Mouse (Mus musculus) liver, embryonic 12.5 days (tissue): ENCODE measurements around the gene 2410004P03Rik. TPM values are rescaled to one million over a fixed set of nuclear protein-coding genes. Genes with fewer than 3 reads are reported as not detected.
A peak's percentile ranks its signal among the peaks of the same experiment; 100 is the strongest.
"Not testable (repeated sequence)": the region's sequence is repeated elsewhere in the genome, so short reads cannot be mapped to it uniquely, and the experiment has no call there.

Experiments used
- ATAC-seq: fragments of 200-750 bp; cut with Nextera tagmentation; 2 replicates; pipeline ENCODE4 v1.8.0; 2017; ENCODE audit warnings: moderate number of reproducible peaks, mild to moderate bottlenecking, moderate library complexity
- H3K27ac ChIP-seq: fragments of 300-500 bp; sonication (generic); 2 replicates; pipeline ENCODE4 v1.5.1; 2016; ENCODE audit warnings: mild to moderate bottlenecking
- H3K27me3 ChIP-seq: fragments of 300-500 bp; sonication (generic); replicated peaks from 2 replicates; pipeline ENCODE4 v1.6.1; 2016; ENCODE audit warnings: mild to moderate bottlenecking, moderate library complexity
- H3K36me3 ChIP-seq: fragments of 300-500 bp; sonication (generic); 2 replicates; pipeline ENCODE4 v1.6.1; 2016; ENCODE audit warnings: mild to moderate bottlenecking, moderate library complexity
- H3K4me1 ChIP-seq: fragments of 300-500 bp; sonication (generic); 2 replicates; pipeline ENCODE4 v1.6.1; 2016
- H3K4me2 ChIP-seq: fragments of 300-500 bp; sonication (generic); 2 replicates; pipeline ENCODE4 v1.6.1; 2016; ENCODE audit warnings: mild to moderate bottlenecking, moderate library complexity
- H3K4me3 ChIP-seq: fragments of 300-500 bp; sonication (generic); 2 replicates; pipeline ENCODE4 v1.5.1; 2016; ENCODE audit warnings: mild to moderate bottlenecking, moderate library complexity
- H3K9ac ChIP-seq: fragments of 300-500 bp; sonication (generic); 2 replicates; pipeline ENCODE4 v1.6.1; 2016; ENCODE audit warnings: mild to moderate bottlenecking, moderate library complexity
- H3K9me3 ChIP-seq: fragments of 300-500 bp; sonication (generic); replicated peaks from 2 replicates; pipeline ENCODE4 v1.6.1; 2016; ENCODE audit warnings: mild to moderate bottlenecking, moderate library complexity
- WGBS: fragments of 180-500 bp; shearing (Covaris S2); methylation state at CpG from one replicate; pipeline ENCODE4 v1.1.7; 2016; ENCODE audit not compliant: insufficient replicate concordance; 5-methylcytosine and 5-hydroxymethylcytosine counted together
- polyA plus RNA-seq: library from polyadenylated mRNA; unstranded; fragments of >200 nt; fragmentation: Nextera tagmentation; extraction: Ambion mirVana; gene quantifications from 2 replicates; pipeline ENCODE4 v1.2.1, GENCODE M21; 2016

Gene 2410004P03Rik
- polyA plus RNA-seq, 1 experiment from 2014 or later = not detected

- no peaks in the 10 kb centered on the region for H3K27me3 ChIP-seq
- H3K27ac ChIP-seq = no peak overlapping the region
- no peaks in the 10 kb centered on the region for H3K4me1 ChIP-seq
- WGBS = 33% methylated on average over 2 of the region's 2 CpGs
- H3K4me2 ChIP-seq = no peak overlapping the region
- H3K36me3 ChIP-seq = no peaks in the 10 kb centered on the region
- H3K4me3 ChIP-seq = no peak overlapping the region
- no peaks in the 10 kb centered on the region for H3K9me3 ChIP-seq
- no peak overlapping the region for H3K9ac ChIP-seq
- ATAC-seq = no peak
Measured at GRCm38 (mm10) chr12:17039415-17039814, 27.9 kb upstream of the 2410004P03Rik start.

GRCm38 (mm10) chr12:17038246-17038645 is 26.7 kb upstream of the 2410004P03Rik start:
- no peak overlapping the region for H3K4me2 ChIP-seq
- H3K4me1 ChIP-seq = no peaks in the 10 kb centered on the region
- H3K4me3 ChIP-seq = no peak overlapping the region
- ATAC-seq = no peak
- H3K27ac ChIP-seq = no peak overlapping the region
- no peaks in the 10 kb centered on the region for H3K27me3 ChIP-seq
- WGBS = 68% methylated on average over 6 of the region's 6 CpGs
- no peaks in the 10 kb centered on the region for H3K36me3 ChIP-seq
- no peak overlapping the region for H3K9ac ChIP-seq
- no peaks in the 10 kb centered on the region for H3K9me3 ChIP-seq

- Histone ChIP-seq H3K4me3 (no peak overlapping the region), H3K27me3 (no peaks in the 10 kb centered on the region), H3K9me3 (no peaks in the 10 kb centered on the region), H3K4me1 (no peaks in the 10 kb centered on the region), H3K27ac (no peak overlapping the region), H3K9ac (no peak overlapping the region), H3K36me3 (no peaks in the 10 kb centered on the region), H3K4me2 (no peak overlapping the region)
- 54% methylated on average over 14 of the region's 14 CpGs for WGBS
- no peak for ATAC-seq
Measured at GRCm38 (mm10) chr12:17037053-17037610, 25.6 kb upstream of the 2410004P03Rik start.

- Histone ChIP-seq H3K27ac (no peak overlapping the region), H3K4me3 (no peak overlapping the region), H3K36me3 (no peaks in the 10 kb centered on the region), H3K4me2 (no peak overlapping the region), H3K27me3 (no peaks in the 10 kb centered on the region), H3K4me1 (no peaks in the 10 kb centered on the region), H3K9me3 (no peaks in the 10 kb centered on the region), H3K9ac (no peak overlapping the region)
- 39% methylated on average over 9 of the region's 9 CpGs for WGBS
- no peak for ATAC-seq
Measured at GRCm38 (mm10) chr12:17036532-17036931, 25.0 kb upstream of the 2410004P03Rik start.

GRCm38 (mm10) chr12:17035128-17035527 is 23.6 kb upstream of the 2410004P03Rik start:
- H3K36me3 ChIP-seq = no peaks in the 10 kb centered on the region
- H3K4me3 ChIP-seq = no peak overlapping the region
- ATAC-seq = no peak
- no peak overlapping the region for H3K4me2 ChIP-seq
- 45% methylated on average over 2 of the region's 2 CpGs for whole genome bisulfite sequencing
- no peaks in the 10 kb centered on the region for H3K4me1 ChIP-seq
- H3K27me3 ChIP-seq = no peaks in the 10 kb centered on the region
- no peak overlapping the region for H3K27ac ChIP-seq
- no peak overlapping the region for H3K9ac ChIP-seq
- no peaks in the 10 kb centered on the region for H3K9me3 ChIP-seq

- Histone ChIP-seq H3K27ac (no peak overlapping the region), H3K9ac (no peak overlapping the region), H3K4me3 (no peak overlapping the region), H3K36me3 (no peaks in the 10 kb centered on the region), H3K4me2 (no peak overlapping the region), H3K4me1 (no peaks in the 10 kb centered on the region), H3K27me3 (no peaks in the 10 kb centered on the region), H3K9me3 (no peaks in the 10 kb centered on the region)
- WGBS = 67% methylated on average over 5 of the region's 5 CpGs
- ATAC-seq = no peak
Measured at GRCm38 (mm10) chr12:17034671-17035070, 23.1 kb upstream of the 2410004P03Rik start.

GRCm38 (mm10) chr12:17033464-17033841 is 21.9 kb upstream of the 2410004P03Rik start:
- no peaks in the 10 kb centered on the region for H3K9me3 ChIP-seq
- WGBS = 65% methylated on average over 9 of the region's 9 CpGs
- H3K9ac ChIP-seq = no peak overlapping the region
- H3K4me1 ChIP-seq = no peaks in the 10 kb centered on the region
- no peak for ATAC-seq
- no peaks in the 10 kb centered on the region for H3K27me3 ChIP-seq
- H3K36me3 ChIP-seq = no peaks in the 10 kb centered on the region
- no peak overlapping the region for H3K4me2 ChIP-seq
- H3K4me3 ChIP-seq = no peak overlapping the region
- H3K27ac ChIP-seq = no peak overlapping the region

- Histone ChIP-seq H3K4me3 (no peak overlapping the region), H3K9ac (no peak overlapping the region), H3K9me3 (no peaks in the 10 kb centered on the region), H3K4me1 (no peaks in the 10 kb centered on the region), H3K4me2 (no peak overlapping the region), H3K27me3 (no peaks in the 10 kb centered on the region), H3K27ac (no peak overlapping the region), H3K36me3 (no peaks in the 10 kb centered on the region)
- no peak for ATAC-seq
- WGBS = 32% methylated on average over 13 of the region's 13 CpGs
Measured at GRCm38 (mm10) chr12:17032694-17033463, 21.4 kb upstream of the 2410004P03Rik start.

- Histone ChIP-seq H3K4me1 (no peaks in the 10 kb centered on the region), H3K36me3 (no peaks in the 10 kb centered on the region), H3K27ac (no peak overlapping the region), H3K4me2 (no peak overlapping the region), H3K4me3 (no peak overlapping the region), H3K27me3 (no peaks in the 10 kb centered on the region), H3K9ac (no peak overlapping the region), H3K9me3 (no peaks in the 10 kb centered on the region)
- 69% methylated on average over 6 of the region's 6 CpGs for WGBS
- no peak for ATAC-seq
Measured at GRCm38 (mm10) chr12:17024554-17025110, 13.1 kb upstream of the 2410004P03Rik start.

GRCm38 (mm10) chr12:17022145-17022544 is 10.6 kb upstream of the 2410004P03Rik start:
- no peak overlapping the region for H3K27ac ChIP-seq
- WGBS = 56% methylated on average over 4 of the region's 4 CpGs
- ATAC-seq = no peak
- no peaks in the 10 kb centered on the region for H3K9me3 ChIP-seq
- H3K4me2 ChIP-seq = peak overlapping the region; percentile 14; the same call in 1 of the 2 replicates
- H3K27me3 ChIP-seq = no peaks in the 10 kb centered on the region
- H3K36me3 ChIP-seq = no peaks in the 10 kb centered on the region
- H3K4me3 ChIP-seq = no peak overlapping the region
- no peak overlapping the region for H3K9ac ChIP-seq
- no peaks in the 10 kb centered on the region for H3K4me1 ChIP-seq

- not testable (repeated sequence) for H3K36me3 ChIP-seq, H3K4me3 ChIP-seq, H3K27ac ChIP-seq, ATAC-seq, H3K9ac ChIP-seq, H3K4me2 ChIP-seq, H3K9me3 ChIP-seq, H3K27me3 ChIP-seq, H3K4me1 ChIP-seq
- WGBS = 58% methylated on average over 4 of the region's 4 CpGs
Measured at GRCm38 (mm10) chr12:17021125-17021524, 9.6 kb upstream of the 2410004P03Rik start.

GRCm38 (mm10) chr12:17018468-17018867 is 6.9 kb upstream of the 2410004P03Rik start:
- no peak overlapping the region for H3K9ac ChIP-seq
- no peak for ATAC-seq
- no peak overlapping the region for H3K4me2 ChIP-seq
- H3K27ac ChIP-seq = no peak overlapping the region
- WGBS = 21% methylated on average over 4 of the region's 4 CpGs
- 0 out of 2 replicates have a peak, but pooled peaks cover 6% of the 10 kb centered on the region for H3K27me3 ChIP-seq
- H3K36me3 ChIP-seq = no peaks in the 10 kb centered on the region
- H3K9me3 ChIP-seq = no peaks in the 10 kb centered on the region
- no peak overlapping the region for H3K4me3 ChIP-seq
- H3K4me1 ChIP-seq = no peaks in the 10 kb centered on the region
